ENCODE assay signal across 18 mouse cellular contexts in the genomic region with DNA sequence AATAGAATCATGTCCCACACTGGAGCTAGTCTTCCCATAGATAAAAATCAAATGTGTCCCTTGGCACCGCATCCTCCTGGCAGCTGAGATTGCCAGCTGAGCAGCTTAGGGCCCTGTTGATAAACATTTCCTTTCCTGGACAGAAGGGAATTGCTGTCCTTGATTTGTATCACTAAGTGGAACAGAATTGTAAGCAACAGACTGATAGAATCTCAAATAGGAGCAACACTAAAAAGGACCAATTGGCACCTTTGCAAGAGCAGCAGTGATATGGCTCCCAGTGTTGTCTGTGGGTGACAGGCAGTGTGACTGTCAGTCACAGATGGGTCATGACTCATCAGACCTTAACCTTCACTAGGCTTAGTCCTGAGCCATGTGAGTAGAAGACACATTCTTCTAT. TPM values are rescaled to one million over a fixed set of nuclear protein-coding genes. Genes with fewer than 3 reads are reported as not detected.
DNase-seq lines count a peak whose midpoint lies in the region; ATAC-seq lines count a peak whose summit lies in the region.
"Had no signal": no experiment of that assay in that cellular context is flagged by ENCODE, and none has a peak within 500 bp of the region (broad histone marks: within the 10 kb centered on the region; RNA-seq: fewer than 3 reads in every experiment).

No protein-coding gene starts in this region.

- 0 out of 2 replicates have a peak overlapping the region, but pooled peaks have one; percentile 28 for H3K27ac ChIP-seq in neural tube, embryonic 13.5 days (replicated peaks)
- no peak overlapping the region for H3K27ac ChIP-seq in neural tube, embryonic 15.5 days (replicated peaks)
- H3K27ac ChIP-seq: heart, embryonic 15.5 days; hindbrain, embryonic 12.5 days; limb, embryonic 15.5 days had no signal

- no peak overlapping the region for H3K4me2 ChIP-seq in neural tube, embryonic 13.5 days
- H3K4me2 ChIP-seq in neural tube, embryonic 15.5 days, result no peak overlapping the region
- H3K4me2 ChIP-seq: heart, embryonic 15.5 days; hindbrain, embryonic 12.5 days; limb, embryonic 15.5 days had no signal

- no peak overlapping the region for H3K4me3 ChIP-seq in neural tube, embryonic 13.5 days
- no peak overlapping the region for H3K4me3 ChIP-seq in neural tube, embryonic 15.5 days (replicated peaks)
- H3K4me3 ChIP-seq: heart, embryonic 15.5 days; hindbrain, embryonic 12.5 days; limb, embryonic 15.5 days; megakaryocyte, embryonic 14.5 days had no signal

- H3K9ac ChIP-seq in neural tube, embryonic 13.5 days, result no peak overlapping the region
- no peak overlapping the region for H3K9ac ChIP-seq in neural tube, embryonic 15.5 days (replicated peaks)
- H3K9ac ChIP-seq: heart, embryonic 15.5 days; hindbrain, embryonic 12.5 days; limb, embryonic 15.5 days; liver, postnatal 0 days had no signal

- ATAC-seq in neural tube, embryonic 13.5 days (ENCODE audit: low read depth), result no peak
- no peak for ATAC-seq in neural tube, embryonic 15.5 days (ENCODE audit: low FRiP score)
- ATAC-seq: intestine, embryonic 16.5 days; liver, postnatal 0 days; Patski had no signal

- H3K27me3 ChIP-seq in neural tube, embryonic 13.5 days, result no peaks in the 10 kb centered on the region
- H3K27me3 ChIP-seq in neural tube, embryonic 15.5 days (replicated peaks), result no peaks in the 10 kb centered on the region
- H3K27me3 ChIP-seq: heart, embryonic 15.5 days; hindbrain, embryonic 12.5 days; limb, embryonic 15.5 days; Patski had no signal

- 86% methylated on average over 1 of the region's 1 CpGs for WGBS in neural tube, embryonic 13.5 days
- WGBS in neural tube, embryonic 15.5 days, result 73% methylated on average over 1 of the region's 1 CpGs

- H3K9me3 ChIP-seq in neural tube, embryonic 13.5 days, result no peaks in the 10 kb centered on the region
- no peaks in the 10 kb centered on the region for H3K9me3 ChIP-seq in neural tube, embryonic 15.5 days (replicated peaks)
- H3K9me3 ChIP-seq: heart, embryonic 15.5 days; hindbrain, embryonic 12.5 days; limb, embryonic 15.5 days had no signal

- peak; percentile 57 for DNase-seq in adrenal gland, adult 2 months
- DNase-seq in adrenal gland, adult 8-10 months, result no peak
- DNase-seq in cerebellum, postnatal 25 days, result peak; percentile 62 to 72
- no peak for DNase-seq in heart, postnatal 4 days
- DNase-seq in right cerebral cortex, postnatal 14 days, result no peak
- DNase-seq in retina, postnatal 1 day, result no peak
- DNase-seq: gastrocnemius, postnatal 36 days; kidney, postnatal 14 days; liver, postnatal 0 days; thymus, postnatal 25 days had no signal

- peaks cover 27% of the 10 kb centered on the region; the same call in 1 of the 2 replicates for H3K36me3 ChIP-seq in neural tube, embryonic 13.5 days
- H3K36me3 ChIP-seq in neural tube, embryonic 15.5 days, result no peaks in the 10 kb centered on the region

- H3K4me1 ChIP-seq in neural tube, embryonic 13.5 days (replicated peaks), result peaks cover 17% of the 10 kb centered on the region
- peaks cover 11% of the 10 kb centered on the region for H3K4me1 ChIP-seq in neural tube, embryonic 15.5 days
- H3K4me1 ChIP-seq: heart, embryonic 15.5 days; hindbrain, embryonic 12.5 days; limb, embryonic 15.5 days; megakaryocyte, embryonic 14.5 days had no signal

RNA-seq across cellular contexts. Expression of a gene that starts 29.3 kb away (rescaled TPM):
- 10 to 100 TPM; 39.1 to 48.5 TPM for total RNA-seq in adrenal gland, adult 2 months (2021)
- 18.6 and 27.8 TPM in 2 replicates for polyA plus RNA-seq in adrenal gland, adult 2 months (2012; rRNA removed)
- total RNA-seq in adrenal gland, adult 8-10 months (2022), result 10 to 100 TPM; 45.4 to 65.2 (median 50.3) TPM
- polyA plus RNA-seq in neural tube, embryonic 13.5 days (2015; fragmentation: Nextera tagmentation; extraction: Ambion mirVana), result 188 and 208 TPM in 2 replicates
- polyA plus RNA-seq in neural tube, embryonic 15.5 days (2015; fragmentation: Nextera tagmentation; extraction: Ambion mirVana), result 188 and 226 TPM in 2 replicates
- total RNA-seq in heart, postnatal 4 days (2021), result 100 to 1,000 TPM; 140 to 145 TPM

Comparison
In these comparisons a context has a peak if more than half of its experiments do, and no peak if none do; other contexts are left out.
1. DNase-seq: peak in adrenal gland, adult 2 months (single experiment) and cerebellum, postnatal 25 days (2 of 2); none in adrenal gland, adult 8-10 months (single experiment), heart, postnatal 4 days (single experiment), right cerebral cortex, postnatal 14 days (single experiment) and retina, postnatal 1 day (single experiment).